Mouse (Mus musculus) forebrain, embryonic 11.5 days (tissue): Measurements from ENCODE around the gene BC005537. TPM values are rescaled to one million over a fixed set of nuclear protein-coding genes. Genes with fewer than 3 reads are reported as not detected.

Source experiments
- polyA plus RNA-seq: library from polyadenylated mRNA; unstranded; fragments of >200 nt; fragmentation: Nextera tagmentation; extraction: Ambion mirVana; gene quantifications from 2 replicates; pipeline ENCODE4 v1.2.1, GENCODE M21; 2014

The BC005537 gene
- polyA plus RNA-seq, 1 experiment from 2014 or later, result 27.5 TPM

Other genes with a start within 250 kb of the BC005537 start
- 7.3 and 9.5 TPM in 2 replicates for gene Ripor2, start 219.5 kb upstream of the BC005537 start, polyA plus RNA-seq
- gene Armh2, start 60.4 kb upstream of the BC005537 start, polyA plus RNA-seq, result not detected in 2 replicates
- gene Gmnn, start 39.7 kb upstream of the BC005537 start, polyA plus RNA-seq, result 165 and 169 TPM in 2 replicates
- gene Acot13, start 29.9 kb downstream of the BC005537 start, polyA plus RNA-seq, result 58.8 and 61.3 TPM in 2 replicates
- gene Tdp2, start 30.0 kb downstream of the BC005537 start, polyA plus RNA-seq, result 79.9 and 87.4 TPM in 2 replicates
- gene D130043K22Rik, start 43.5 kb downstream of the BC005537 start, polyA plus RNA-seq, result 0.61 and 0.67 TPM in 2 replicates
- 10.4 and 10.5 TPM in 2 replicates for gene Aldh5a1, start 136.0 kb downstream of the BC005537 start, polyA plus RNA-seq
- 0.44 and 0.87 TPM in 2 replicates for gene Gpld1, start 141.5 kb downstream of the BC005537 start, polyA plus RNA-seq
- gene Mrs2, start 218.7 kb downstream of the BC005537 start, polyA plus RNA-seq, result 24.7 and 25.9 TPM in 2 replicates